Mouse (Mus musculus) layer of hippocampus, adult 2 months (tissue): Measurements from ENCODE around the gene Fry. TPM values are rescaled to one million over a fixed set of nuclear protein-coding genes. Genes with fewer than 3 reads are reported as not detected.

Experiments used
- DNase-seq, 2 experiments: peaks; one replicate each; pipeline ENCODE4 v3.0.0; 2022; ENCODE audit warnings: low spot score in 2 of 2
- H3K27ac ChIP-seq: fragments of 200-600 bp; 2 replicates; pipeline ENCODE4 v1.8.1; 2022
- H3K4me3 ChIP-seq: fragments of 200-600 bp; 2 replicates; pipeline ENCODE4 v1.8.1; 2022; ENCODE audit warnings: mild to moderate bottlenecking
- CTCF ChIP-seq: fragments of 200-600 bp; conservative IDR thresholded peaks from 2 replicates; pipeline ENCODE4 v1.8.1; 2022; ENCODE audit warnings: antibody characterized with exemption, mild to moderate bottlenecking, moderate library complexity
- total RNA-seq, 2 experiments: library from RNA; stranded (reverse); gene quantifications; 2 replicates each; pipeline ENCODE4 v1.2.3; 2021

The Fry gene
- total RNA-seq, 2 experiments from 2014 or later = 215 to 246 TPM

DNA sequence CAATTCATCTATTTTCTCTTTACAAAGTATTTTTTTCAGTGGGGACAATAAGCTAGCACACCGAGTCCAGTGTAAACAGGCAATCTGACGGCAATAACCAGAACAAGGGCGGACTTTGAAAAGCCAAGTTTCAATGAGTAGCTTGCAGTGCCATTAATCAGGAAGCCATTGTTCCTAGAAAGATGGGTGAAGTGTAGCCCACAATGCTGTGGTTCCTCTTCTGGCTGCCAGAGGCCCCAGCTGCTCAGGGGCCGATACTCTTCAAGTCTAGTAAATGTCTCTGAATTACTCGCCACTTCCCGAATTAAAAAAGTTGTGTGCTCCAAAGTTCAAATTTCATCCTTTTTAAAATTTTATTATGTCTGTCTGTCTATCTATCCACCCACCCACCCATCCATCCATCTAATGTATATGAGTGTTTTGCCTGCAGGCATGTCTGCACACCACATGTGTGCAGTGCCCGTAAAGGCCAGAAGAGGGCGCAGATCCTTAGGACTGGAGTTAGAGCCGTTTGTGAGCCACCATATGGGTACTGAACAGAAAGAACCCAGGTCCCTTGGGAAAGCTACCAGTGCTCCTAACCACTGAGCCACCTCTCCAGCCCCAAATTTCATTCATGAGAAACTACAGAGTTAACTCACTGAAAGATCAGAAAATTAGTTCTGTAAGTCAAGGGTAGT lies 19.5 kb downstream of the Fry start:
- DNase-seq = no peak
- no peak overlapping the region for H3K27ac ChIP-seq
- H3K4me3 ChIP-seq = no peak overlapping the region
- peak; percentile 65 for TF ChIP-seq CTCF

DNA sequence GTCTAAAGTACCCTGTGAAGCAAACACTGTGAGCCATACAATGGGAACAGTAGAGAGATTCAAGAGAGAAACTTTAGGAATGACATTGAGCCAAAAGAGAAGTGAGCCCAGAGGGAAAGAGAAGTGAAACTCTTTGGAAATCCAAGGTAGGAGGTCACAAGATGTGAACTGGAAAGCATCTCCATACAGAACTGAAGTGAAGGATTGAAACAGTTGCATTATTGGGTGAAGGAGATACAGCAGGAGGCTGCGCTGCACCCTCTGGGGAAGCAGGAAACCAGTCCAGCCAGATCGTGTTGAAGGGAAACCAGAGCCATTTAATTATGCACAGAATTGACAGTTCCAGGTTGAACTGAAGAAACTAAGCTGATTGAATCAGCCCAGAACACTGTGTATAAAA lies 22.1 kb downstream of the Fry start:
- no peak for DNase-seq
- H3K27ac ChIP-seq = peak overlapping the region; percentile 39; the same call in 1 of the 2 replicates
- H3K4me3 ChIP-seq = no peak overlapping the region
- TF ChIP-seq CTCF = no peak

GRCm38 (mm10) chr5:150145967-150146366 lies 27.5 kb downstream of the Fry start:
- DNase-seq = no peak
- no peak overlapping the region for H3K4me3 ChIP-seq
- peak; percentile 61 for TF ChIP-seq CTCF
- peak overlapping the region; percentile 46 for H3K27ac ChIP-seq

DNA sequence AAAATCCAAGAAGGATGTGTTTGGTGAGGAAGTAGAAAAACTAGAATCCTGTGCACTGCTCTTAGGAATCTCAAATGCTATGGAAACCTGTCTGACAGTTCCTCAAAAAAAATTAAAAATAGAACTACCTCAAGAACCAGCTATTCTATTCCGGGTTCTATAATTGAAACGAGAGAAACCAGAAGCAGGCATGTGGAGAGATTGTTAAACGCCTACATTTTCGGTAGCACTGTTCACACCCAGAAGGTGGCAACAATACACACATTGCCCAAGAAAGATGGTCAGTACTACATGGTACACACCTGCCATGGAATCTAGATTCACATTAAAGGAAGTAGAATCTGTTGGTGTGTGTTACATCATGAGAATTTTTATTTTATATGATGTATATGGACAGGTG lies 28.2 kb downstream of the Fry start:
- no peak for TF ChIP-seq CTCF
- DNase-seq = no peak
- Histone ChIP-seq H3K4me3 (no peak overlapping the region), H3K27ac (peak overlapping the region; percentile 46)

DNA sequence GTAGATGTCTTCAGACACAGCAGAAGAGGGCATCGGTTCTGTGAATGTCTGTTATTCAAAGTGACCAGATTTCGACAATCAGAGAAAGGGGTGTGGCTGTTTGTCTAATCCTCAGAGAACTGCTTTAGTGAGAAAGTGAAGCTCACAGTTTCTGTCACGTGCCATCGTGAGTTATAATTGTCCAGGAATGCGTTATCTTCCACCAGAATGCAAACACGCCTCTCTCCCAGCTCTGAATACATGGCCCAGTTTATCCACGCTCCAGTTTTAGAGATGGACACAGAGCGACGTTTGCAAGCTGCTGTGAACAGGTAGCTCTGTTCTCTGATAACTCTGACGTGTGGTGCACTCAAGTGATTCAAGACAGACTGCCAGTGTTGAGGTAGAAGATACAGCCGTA lies 31.3 kb downstream of the Fry start:
- Histone ChIP-seq H3K4me3 (no peak overlapping the region), H3K27ac (peak overlapping the region; percentile 36; the same call in 1 of the 2 replicates)
- no peak for DNase-seq
- TF ChIP-seq CTCF = no peak

DNA sequence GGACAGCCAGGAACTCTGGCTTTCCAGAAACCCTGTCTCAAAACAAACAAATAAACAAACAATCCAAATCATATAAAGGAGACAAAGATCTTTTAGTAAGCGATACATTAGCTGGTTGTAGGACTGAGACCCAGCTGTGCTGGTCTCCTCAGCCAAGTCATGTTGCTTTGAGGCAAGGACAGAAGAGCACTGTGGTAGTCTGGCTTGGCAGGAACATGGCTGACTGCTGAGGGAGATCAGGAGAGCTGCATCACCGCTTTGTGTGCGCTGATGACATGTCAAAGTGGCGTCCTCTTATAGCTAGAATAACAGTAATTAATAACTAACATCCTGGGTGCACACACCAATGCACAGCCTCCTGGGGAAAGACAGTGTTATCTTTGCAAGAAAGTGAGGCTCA lies 32.5 kb downstream of the Fry start:
- peak overlapping the region; percentile 95; the same call in 1 of the 2 replicates for H3K27ac ChIP-seq
- DNase-seq = no peak
- no peak for TF ChIP-seq CTCF
- H3K4me3 ChIP-seq = no peak overlapping the region

GRCm38 (mm10) chr5:150152071-150152879 lies 33.8 kb downstream of the Fry start:
- DNase-seq = peak in 1 of 2 experiments; percentile 56
- no peak for TF ChIP-seq CTCF
- H3K4me3 ChIP-seq = peak overlapping the region; percentile 26; the same call in 1 of the 2 replicates
- peak overlapping the region; percentile 95 for H3K27ac ChIP-seq

DNA sequence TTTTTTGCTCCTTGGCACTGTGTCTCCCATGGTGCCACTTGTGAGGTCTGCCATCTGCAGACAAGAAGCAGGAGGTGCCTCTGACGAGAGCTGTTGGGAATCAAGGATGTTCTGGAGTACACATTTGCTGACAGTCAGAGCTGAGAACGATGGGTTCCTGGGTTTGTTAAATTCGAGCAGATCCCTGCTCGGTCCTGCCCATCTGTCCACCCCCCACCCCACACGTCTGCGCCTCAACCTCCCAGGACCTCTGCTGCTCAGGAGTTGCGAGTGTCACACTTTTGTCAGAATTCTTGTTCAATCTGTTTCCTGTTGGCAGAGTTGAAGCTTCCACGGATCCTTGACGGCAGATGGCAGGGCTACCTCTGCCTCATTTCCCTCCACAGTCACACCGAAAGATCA lies 34.4 kb downstream of the Fry start:
- Histone ChIP-seq H3K4me3 (no peak overlapping the region), H3K27ac (peak overlapping the region; percentile 95)
- DNase-seq = peak in 1 of 2 experiments; percentile 47
- TF ChIP-seq CTCF = peak; percentile 61

- peak overlapping the region; percentile 87 for H3K27ac ChIP-seq
- TF ChIP-seq CTCF = no peak
Observed at GRCm38 (mm10) chr5:150155388-150155787, 36.9 kb downstream of the Fry start.

GRCm38 (mm10) chr5:150156063-150156786 lies 37.8 kb downstream of the Fry start:
- H3K27ac ChIP-seq = peak overlapping the region; percentile 87
- H3K4me3 ChIP-seq = peak overlapping the region; percentile 34
- DNase-seq = peak in 1 of 2 experiments; percentile 34
- TF ChIP-seq CTCF = no peak

More at GRCm38 (mm10) chr5:150155388-150155787, 36.9 kb downstream of the Fry start:
- H3K4me3 ChIP-seq = no peak overlapping the region
- no peak for DNase-seq

DNA sequence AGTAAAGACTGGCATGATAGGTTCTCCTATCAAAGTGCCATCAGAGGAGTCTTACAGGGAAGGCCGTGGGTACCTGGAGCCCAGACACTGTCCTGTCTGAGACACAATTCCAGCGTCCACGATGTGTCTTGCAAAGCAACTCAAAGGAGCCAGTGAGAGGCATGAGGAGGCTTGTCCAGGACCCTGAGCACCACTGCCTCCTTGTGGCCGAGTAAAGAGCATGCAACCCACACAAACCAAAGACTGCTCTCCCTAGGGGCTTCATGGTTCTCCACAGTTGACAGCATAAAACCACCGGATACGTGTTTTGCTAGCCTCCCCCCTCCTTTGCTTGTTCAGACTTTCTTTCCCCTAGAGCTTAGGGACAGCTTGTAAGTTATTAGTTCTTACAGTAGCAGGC lies 39.2 kb downstream of the Fry start:
- peak; percentile 86 for TF ChIP-seq CTCF
- DNase-seq = peak in 1 of 2 experiments; percentile 56
- no peak overlapping the region for H3K4me3 ChIP-seq
- H3K27ac ChIP-seq = peak overlapping the region; percentile 87

GRCm38 (mm10) chr5:150159151-150159550 lies 40.7 kb downstream of the Fry start:
- DNase-seq = no peak
- peak overlapping the region; percentile 87 for H3K27ac ChIP-seq
- H3K4me3 ChIP-seq = no peak overlapping the region
- TF ChIP-seq CTCF = no peak

DNA sequence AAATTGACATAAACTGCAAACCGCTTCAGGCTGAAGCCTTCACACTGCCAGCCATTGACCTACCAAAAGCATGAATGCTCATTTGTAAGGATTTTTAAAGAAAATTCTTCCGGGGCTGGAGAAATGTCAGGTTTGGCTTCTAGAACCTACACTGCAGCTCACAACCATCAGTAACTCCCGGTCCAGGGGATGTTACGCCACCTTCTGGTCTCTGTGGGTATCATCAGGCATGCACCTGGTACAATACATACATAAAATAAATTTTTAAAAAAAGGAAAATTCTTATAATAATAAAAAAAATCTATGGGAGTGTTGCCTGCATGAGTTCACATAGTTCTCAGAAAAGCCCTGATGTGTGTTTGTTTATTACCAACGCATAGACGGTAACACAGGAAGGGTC lies 42.7 kb downstream of the Fry start:
- Histone ChIP-seq H3K4me3 (no peak overlapping the region), H3K27ac (peak overlapping the region; percentile 87)
- TF ChIP-seq CTCF = peak; percentile 67
- DNase-seq = no peak
